Mouse (Mus musculus) CD4-positive naive resting alpha-beta T cell, adult 57 days (primary cell): Measurements from ENCODE around the gene Ubxn11. TPM values are rescaled to one million over a fixed set of nuclear protein-coding genes. Genes with fewer than 3 reads are reported as not detected.

ENCODE experiments used
- total RNA-seq: library from RNA; stranded (reverse); gene quantifications from one replicate; pipeline ENCODE4 v1.2.4, GENCODE M21; 2023

Gene Ubxn11
- total RNA-seq = 69.4 TPM

GRCm38 (mm10) chr4:134101979-134102741 lies at the start of gene Ubxn11:
Ubxn11 (plus strand) TSS chr4:134102570.

GRCm38 (mm10) chr4:134053538-134053937 lies 48.8 kb upstream of the Ubxn11 start, which contains the start of gene Zfp683:
Zfp683 (plus strand) TSS chr4:134053838.

GRCm38 (mm10) chr4:134060135-134060865 lies 42.1 kb upstream of the Ubxn11 start, which contains the start of gene Crybg2:
Crybg2 (plus strand) TSS chr4:134060815.

GRCm38 (mm10) chr4:134094923-134095547 lies 7.3 kb upstream of the Ubxn11 start, which contains the start of gene Cd52:
Cd52 (minus strand) TSS chr4:134095082.

GRCm38 (mm10) chr4:134128221-134128982 lies 26.0 kb downstream of the Ubxn11 start, which contains the start of gene Sh3bgrl3:
Sh3bgrl3 (minus strand) TSS chr4:134128789.

Other genes with a start within 250 kb of the Ubxn11 start
- 125 TPM for gene Rps6ka1, start 214.8 kb upstream of the Ubxn11 start, total RNA-seq
- 265 TPM for gene Hmgn2, start 133.9 kb upstream of the Ubxn11 start, total RNA-seq
- gene Dhdds, start 101.7 kb upstream of the Ubxn11 start, total RNA-seq = 27.0 TPM
- not detected for gene Lin28a, start 83.7 kb upstream of the Ubxn11 start, total RNA-seq
- gene Zfp683, start 48.7 kb upstream of the Ubxn11 start, total RNA-seq = 0.80 TPM
- 13.0 TPM for gene Crybg2, start 41.8 kb upstream of the Ubxn11 start, total RNA-seq
- gene Cd52, start 7.5 kb upstream of the Ubxn11 start, total RNA-seq = 1,000 TPM
- 438 TPM for gene Sh3bgrl3, start 26.2 kb downstream of the Ubxn11 start, total RNA-seq
- 25.1 TPM for gene Cep85, start 84.5 kb downstream of the Ubxn11 start, total RNA-seq
- not detected for gene Gm7534, start 100.4 kb downstream of the Ubxn11 start, total RNA-seq
- gene Catsper4, start 124.8 kb downstream of the Ubxn11 start, total RNA-seq = not detected
- 0.62 TPM for gene Cnksr1, start 135.8 kb downstream of the Ubxn11 start, total RNA-seq
- gene E130218I03Rik, start 141.1 kb downstream of the Ubxn11 start, total RNA-seq = not detected
- gene Zfp593, start 143.0 kb downstream of the Ubxn11 start, total RNA-seq = 23.0 TPM
- gene Gm30191, start 144.4 kb downstream of the Ubxn11 start, total RNA-seq = not detected
- not detected for gene Grrp1, start 151.5 kb downstream of the Ubxn11 start, total RNA-seq
- gene Pdik1l, start 185.3 kb downstream of the Ubxn11 start, total RNA-seq = 15.4 TPM
- gene Trim63, start 212.6 kb downstream of the Ubxn11 start, total RNA-seq = not detected
- gene Slc30a2, start 240.6 kb downstream of the Ubxn11 start, total RNA-seq = not detected